Mouse (Mus musculus) megakaryocyte, adult 5-6 weeks (primary cell): ENCODE measurements around the gene Pmch. TPM values are rescaled to one million over a fixed set of nuclear protein-coding genes. Genes with fewer than 3 reads are reported as not detected.

Experiments
- ATAC-seq: 2 replicates; pipeline ENCODE4 v1.8.0; 2016; ENCODE audit warnings: mild to moderate bottlenecking, inconsistent platforms; ENCODE audit not compliant: poor library complexity, severe bottlenecking
- total RNA-seq, 2 experiments: library from RNA; stranded (forward) in 1 of 2; stranded (reverse) in 1 of 2; fragments of 153-499, 151-499 nt in 1 of 2; fragments of 221-1000, 200-1000 nt in 1 of 2; gene quantifications; 2 replicates each; pipeline versions ENCODE4 v1.2.3 to v1.2.4; 2015 to 2017

Pmch gene
- total RNA-seq (2015) (not detected in 2 replicates), total RNA-seq (2017) (not detected in 2 replicates)

DNA sequence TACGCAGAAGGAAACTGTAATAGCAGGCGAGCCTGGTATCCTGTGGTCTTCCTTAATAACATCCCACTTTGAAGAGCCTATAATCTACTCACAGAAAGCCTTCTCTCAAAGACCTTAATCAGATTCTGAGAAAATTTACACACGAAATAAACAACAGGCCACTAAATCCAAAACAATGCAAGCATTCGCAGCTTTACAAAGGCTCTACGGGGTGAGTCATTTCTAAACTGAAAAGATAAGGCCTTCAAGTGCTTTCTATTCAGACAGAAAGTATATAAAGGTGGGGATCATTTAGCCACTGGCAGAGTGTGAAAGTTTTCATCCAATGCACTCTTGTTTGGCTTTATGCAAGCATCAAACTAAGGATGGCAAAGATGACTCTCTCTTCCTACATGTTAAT is at the start of gene Pmch:
Gene Pmch, plus strand, starts transcription at position 301 of the 400 bp plus-strand sequence.
- ATAC-seq: no peak

DNA sequence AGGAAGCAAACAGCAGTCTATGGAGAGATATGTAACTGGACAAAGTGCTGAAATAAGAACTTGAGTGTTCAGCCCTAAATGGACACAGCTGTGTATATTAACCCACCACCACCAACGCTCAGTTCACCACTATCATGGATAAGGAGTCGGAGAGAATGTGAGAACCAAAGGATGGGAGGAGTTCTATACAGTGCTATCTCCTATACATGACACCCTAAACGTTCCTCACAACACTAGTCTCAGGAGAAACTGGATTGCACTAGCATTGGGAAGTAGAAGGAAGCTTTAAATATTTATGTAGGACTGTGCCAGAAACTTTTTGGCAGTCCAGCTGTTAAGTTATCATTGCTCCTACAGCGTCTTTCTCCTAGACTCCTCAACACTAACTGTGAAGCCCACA is 46.6 kb upstream of the Pmch start:
- ATAC-seq: no peak

DNA sequence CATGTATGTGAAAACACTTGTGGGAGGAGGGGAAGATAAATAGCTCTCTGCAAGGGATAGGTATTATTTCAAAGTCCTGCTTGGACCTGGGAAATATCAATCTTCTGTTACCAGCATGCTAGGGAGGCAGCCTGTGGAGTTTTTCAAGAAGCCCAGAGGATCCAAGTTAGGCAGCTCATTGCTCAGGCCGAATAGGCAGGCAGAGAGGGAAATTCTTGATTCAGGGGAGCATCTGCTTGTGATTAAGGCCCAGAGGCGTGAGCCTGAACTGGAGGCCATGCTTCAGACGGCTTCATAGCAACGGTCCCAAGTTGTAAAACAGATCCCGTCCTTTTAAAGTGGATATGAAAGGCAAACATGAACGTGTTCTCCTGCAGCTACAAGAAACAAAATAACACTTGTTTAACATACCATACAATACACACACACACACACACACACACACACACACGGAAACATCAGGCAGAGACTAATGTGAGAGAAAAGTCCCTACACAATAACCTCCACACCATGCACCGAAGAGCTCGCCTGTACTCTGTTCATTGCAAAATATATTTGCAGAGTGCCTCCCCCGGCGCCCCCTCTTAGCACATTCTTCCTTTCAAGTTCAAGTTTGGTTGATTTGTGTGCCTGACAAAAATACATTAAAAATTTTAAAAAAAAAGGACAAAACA is 44.6 kb upstream of the Pmch start:
- ATAC-seq: no peak

DNA sequence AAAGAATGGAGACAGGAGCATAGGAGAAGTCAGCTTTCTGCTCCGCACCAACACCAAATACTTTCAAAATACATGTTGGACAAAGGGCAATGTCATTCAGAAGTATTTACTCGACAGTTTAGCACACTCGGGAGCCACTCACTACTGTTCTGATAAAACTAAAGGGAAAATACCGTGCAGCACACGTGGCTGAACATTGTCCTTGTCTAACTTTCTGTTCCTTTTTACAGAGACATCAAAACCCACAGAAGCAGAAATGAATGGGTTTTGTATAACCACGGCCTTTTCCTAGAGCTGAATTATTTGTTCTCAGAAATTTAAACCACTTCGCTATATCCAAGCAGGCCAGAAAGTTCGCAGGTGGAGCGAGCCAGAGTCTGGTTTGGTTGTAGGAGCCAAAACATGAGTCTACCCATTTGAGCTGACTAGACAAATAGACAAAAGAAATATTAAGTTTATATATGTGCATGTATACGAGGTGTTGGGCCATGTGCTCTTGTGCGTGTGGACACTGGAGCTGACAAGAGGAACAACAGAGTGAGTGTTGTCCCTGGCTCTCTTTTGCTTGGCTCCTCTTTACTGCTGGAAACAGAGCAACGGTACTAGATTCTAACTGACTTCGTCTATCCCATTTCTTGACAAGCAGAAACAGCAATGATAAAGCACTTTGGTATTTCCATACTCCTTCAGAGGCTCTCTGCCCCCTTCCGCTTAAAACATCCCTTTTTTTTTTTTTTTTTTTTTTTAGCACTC is 36.5 kb upstream of the Pmch start:
- peak; percentile 91 for ATAC-seq

DNA sequence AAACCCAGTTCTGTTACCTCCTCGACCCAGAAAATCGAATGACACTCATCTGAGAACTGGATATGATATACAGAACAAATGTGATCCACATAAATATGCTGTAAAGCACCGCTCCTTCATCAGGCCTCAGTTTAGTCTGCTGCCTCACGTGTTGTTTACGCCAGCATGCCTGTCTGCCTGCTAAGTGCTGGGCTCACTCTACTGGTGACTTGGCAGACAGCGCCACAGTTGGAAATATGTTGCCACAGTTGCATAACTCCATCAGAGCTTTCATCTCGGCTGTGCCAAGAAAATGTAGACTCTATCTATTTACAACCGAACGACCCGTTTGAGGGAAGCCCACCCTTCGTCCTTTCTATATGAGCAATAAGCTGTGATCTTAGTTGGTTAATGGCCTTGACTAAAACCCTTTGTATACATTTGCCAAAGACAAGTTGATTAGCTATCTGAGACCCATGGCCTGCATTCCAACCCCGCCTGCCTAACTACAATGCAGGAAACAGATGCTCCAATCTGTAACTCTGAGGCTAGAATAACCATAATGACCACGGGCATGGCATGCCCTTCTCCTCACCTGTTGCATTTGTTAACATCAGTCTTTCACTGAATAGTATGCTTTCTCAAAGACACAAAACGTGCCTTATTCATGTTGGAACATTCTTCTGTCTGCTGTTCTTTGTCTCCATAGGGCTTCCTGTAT is 33.8 kb upstream of the Pmch start:
- no peak for ATAC-seq

DNA sequence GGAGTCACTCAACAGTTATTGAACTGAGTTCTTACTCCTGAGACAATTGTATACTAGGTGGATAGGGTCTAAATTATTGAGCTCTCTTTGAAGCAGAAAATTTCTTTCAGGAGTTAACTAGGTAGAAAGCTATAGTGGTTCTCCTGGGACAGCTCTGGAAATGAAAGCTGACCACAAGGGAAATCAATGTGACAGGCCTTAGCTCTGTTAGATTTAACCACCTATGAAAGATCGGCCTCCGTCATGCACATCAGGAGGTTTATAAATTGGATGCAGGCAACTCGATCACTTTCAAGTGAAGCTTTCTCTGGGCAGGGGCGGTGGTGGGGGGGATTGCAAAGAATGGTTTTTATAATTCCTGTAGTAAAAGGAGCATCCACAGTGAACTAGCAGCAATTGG is 27.4 kb upstream of the Pmch start:
- no peak for ATAC-seq

DNA sequence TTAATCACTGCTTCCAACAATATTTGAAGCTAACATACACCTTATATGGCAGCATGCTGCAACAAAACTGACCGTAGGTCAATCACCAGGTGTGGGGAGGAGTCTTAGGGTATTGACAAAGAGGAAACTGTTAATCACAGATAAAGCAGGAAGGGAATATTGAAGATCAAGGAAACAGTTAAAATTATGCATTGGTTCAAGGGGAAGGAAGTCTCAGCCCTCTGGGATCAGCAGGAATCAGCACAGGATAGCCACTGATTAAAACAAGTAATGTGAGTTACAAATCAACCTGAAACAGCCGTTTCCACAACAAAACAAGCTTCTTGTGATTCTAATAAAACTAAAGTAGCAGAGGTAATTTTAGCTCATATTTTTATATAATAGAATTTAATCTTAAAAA is 26.0 kb upstream of the Pmch start:
- no peak for ATAC-seq

DNA sequence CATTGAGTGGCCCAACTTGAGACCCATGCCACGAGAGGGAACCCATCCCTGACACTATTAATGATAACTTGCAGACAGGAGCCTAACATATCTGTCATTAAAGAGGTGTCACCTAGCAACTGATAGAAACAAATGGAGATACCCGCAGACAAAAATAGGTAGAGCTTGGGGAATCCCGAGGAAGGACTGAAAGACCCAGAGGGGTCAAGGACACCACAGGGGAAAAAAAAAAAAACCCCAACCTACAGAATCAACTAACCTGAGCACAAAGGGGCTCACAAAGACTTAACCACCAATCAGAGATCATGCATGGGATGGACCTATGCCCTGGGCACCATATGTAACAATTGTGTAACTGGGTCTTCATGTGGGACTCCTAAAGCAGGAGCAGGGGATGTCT is 23.5 kb upstream of the Pmch start:
- ATAC-seq: no peak

DNA sequence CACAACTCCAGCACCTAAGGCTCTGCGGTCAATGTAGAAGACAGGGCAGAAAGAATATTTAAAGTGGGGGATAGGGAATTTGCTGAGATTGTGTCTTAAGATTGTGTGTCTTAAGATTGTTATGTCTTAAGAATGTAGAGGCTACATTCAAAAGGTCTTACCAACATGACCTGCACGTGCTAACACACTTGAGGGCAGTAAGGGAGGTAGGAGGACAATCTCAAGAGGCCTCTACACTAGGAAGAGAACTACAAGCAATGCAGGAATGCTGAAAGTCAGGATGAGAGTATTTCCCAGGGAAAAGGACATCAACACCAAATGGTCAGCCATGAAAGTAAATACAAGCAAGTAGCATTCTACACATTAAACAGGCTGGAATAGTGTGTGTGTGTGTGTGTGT is 15.3 kb downstream of the Pmch start:
- no peak for ATAC-seq

DNA sequence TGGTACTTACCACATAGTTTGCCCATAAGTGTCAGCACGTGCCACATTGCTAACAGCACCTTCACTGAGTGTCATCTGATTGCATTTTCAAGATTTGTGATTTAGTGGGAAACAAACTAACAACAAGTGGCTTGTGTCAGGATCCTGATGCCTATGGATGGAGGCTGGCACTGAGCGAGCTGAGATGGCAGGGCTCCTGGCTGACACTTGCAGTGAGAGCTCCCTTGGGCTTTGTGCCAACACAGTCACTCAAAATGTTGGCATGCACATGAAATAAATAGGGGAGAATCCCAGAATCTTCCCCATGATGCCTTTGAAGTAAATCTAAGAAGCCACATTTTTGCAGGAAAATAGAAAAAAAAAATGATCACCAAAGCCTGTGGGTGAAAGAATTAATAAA is 22.4 kb downstream of the Pmch start:
- ATAC-seq: no peak

DNA sequence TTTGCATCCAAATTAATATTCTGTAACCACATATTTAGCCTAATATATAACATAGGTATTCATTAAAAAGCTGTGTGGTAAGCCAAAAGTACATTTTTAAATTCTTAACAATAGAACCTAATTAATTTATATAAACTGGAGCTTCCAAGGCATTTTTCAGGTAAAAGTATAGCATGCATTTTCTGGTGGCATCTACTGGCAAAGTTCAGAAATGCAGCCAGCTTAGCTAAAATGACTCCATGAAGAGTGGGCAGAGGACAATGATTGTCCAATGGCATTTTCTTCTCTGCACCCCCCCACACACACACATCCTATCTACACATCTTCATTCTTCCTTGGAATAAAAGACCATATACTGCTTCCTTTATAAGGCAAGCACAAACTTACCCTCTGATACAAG is 28.8 kb downstream of the Pmch start:
- ATAC-seq: no peak

DNA sequence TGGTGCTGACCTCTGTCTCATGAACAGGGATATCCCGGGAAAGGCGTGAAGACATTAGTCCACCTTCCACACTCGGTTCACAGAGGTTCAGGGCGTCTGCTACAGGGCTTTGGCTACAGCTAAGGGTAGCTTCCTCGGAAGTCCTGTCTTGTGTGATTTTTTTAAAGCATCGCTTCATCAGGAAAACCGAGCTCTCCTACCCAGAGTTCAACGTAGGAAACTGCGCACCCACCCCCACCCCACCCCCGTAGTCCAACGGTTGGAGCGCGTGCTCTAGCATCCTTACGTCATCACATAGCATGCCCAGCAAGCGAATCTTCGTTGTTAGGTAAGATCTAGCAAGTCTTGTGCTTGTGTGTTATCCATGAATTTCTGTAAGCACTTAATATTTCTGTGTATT is 44.8 kb downstream of the Pmch start:
- ATAC-seq: no peak

Other genes with a start within 250 kb of the Pmch start
- 0.13 and 2.6 TPM in 2 replicates for gene Igf1, start 232.8 kb upstream of the Pmch start, total RNA-seq (2015)
- 0.16 and 0.48 TPM in 2 replicates for gene Igf1, start 232.8 kb upstream of the Pmch start, total RNA-seq (2017)
- 19.4 and 24.5 TPM in 2 replicates for gene Parpbp, start 55.9 kb downstream of the Pmch start, total RNA-seq (2015)
- 23.1 and 24.3 TPM in 2 replicates for gene Parpbp, start 55.9 kb downstream of the Pmch start, total RNA-seq (2017)
- gene Nup37, start 55.9 kb downstream of the Pmch start, total RNA-seq (2015): 35.4 and 37.0 TPM in 2 replicates
- gene Nup37, start 55.9 kb downstream of the Pmch start, total RNA-seq (2017): 40.8 and 42.3 TPM in 2 replicates
- gene Washc3, start 110.0 kb downstream of the Pmch start, total RNA-seq (2015): 83.1 and 94.6 TPM in 2 replicates
- gene Washc3, start 110.0 kb downstream of the Pmch start, total RNA-seq (2017): 38.2 and 53.5 TPM in 2 replicates